Mouse (Mus musculus): ENCODE data around the gene Fam20a. TPM values are rescaled to one million over a fixed set of nuclear protein-coding genes. Genes with fewer than 3 reads are reported as not detected.

The Fam20a gene
- polyA plus RNA-seq, 1 experiment from 2014 or later: 1.7 TPM

GRCm38 (mm10) chr11:109707442-109707841, 14.6 kb downstream of the Fam20a start:
- H3K4me2 ChIP-seq (ENCODE audit: low read length): no peak overlapping the region
- no peaks in the 10 kb centered on the region for H3K9me3 ChIP-seq (replicated peaks; ENCODE audit: control insufficient read depth, low read length)
- H3K27ac ChIP-seq (ENCODE audit: low read depth, low read length): no peak overlapping the region
- H3K36me3 ChIP-seq (ENCODE audit: control insufficient read depth, insufficient read depth, low read length): no peaks in the 10 kb centered on the region
- no peak overlapping the region for H3K4me3 ChIP-seq (ENCODE audit: low read depth, low read length)
- ATAC-seq (no peak), DNase-seq (ENCODE audit: low spot score) (no peak)
- H3K4me1 ChIP-seq (ENCODE audit: control insufficient read depth, insufficient read depth, low read length): 0 out of 2 replicates have a peak, but pooled peaks cover 3% of the 10 kb centered on the region
- no peaks in the 10 kb centered on the region for H3K27me3 ChIP-seq (replicated peaks; ENCODE audit: control insufficient read depth, insufficient read depth, low read length)
- H3K9ac ChIP-seq (ENCODE audit: low read length): no peak overlapping the region
- 84% methylated on average over 3 of the region's 3 CpGs for WGBS

- Histone ChIP-seq H3K27me3 (replicated peaks; ENCODE audit: control insufficient read depth, insufficient read depth, low read length) (no peaks in the 10 kb centered on the region), H3K27ac (ENCODE audit: low read depth, low read length) (no peak overlapping the region), H3K9ac (ENCODE audit: low read length) (no peak overlapping the region), H3K4me2 (ENCODE audit: low read length) (no peak overlapping the region), H3K4me1 (ENCODE audit: control insufficient read depth, insufficient read depth, low read length) (0 out of 2 replicates have a peak, but pooled peaks cover 3% of the 10 kb centered on the region), H3K36me3 (ENCODE audit: control insufficient read depth, insufficient read depth, low read length) (no peaks in the 10 kb centered on the region), H3K4me3 (ENCODE audit: low read depth, low read length) (no peak overlapping the region), H3K9me3 (replicated peaks; ENCODE audit: control insufficient read depth, low read length) (no peaks in the 10 kb centered on the region)
- no peak for ATAC-seq
- 86% methylated on average over 4 of the region's 4 CpGs for WGBS
- no peak for DNase-seq (ENCODE audit: low spot score)
Observed at GRCm38 (mm10) chr11:109706586-109706985, 15.5 kb downstream of the Fam20a start.

- no peak for ATAC-seq
- no peak overlapping the region for H3K27ac ChIP-seq (ENCODE audit: low read depth, low read length)
- no peak overlapping the region for H3K4me3 ChIP-seq (ENCODE audit: low read depth, low read length)
- H3K9me3 ChIP-seq (replicated peaks; ENCODE audit: control insufficient read depth, low read length): no peaks in the 10 kb centered on the region
- H3K27me3 ChIP-seq (replicated peaks; ENCODE audit: control insufficient read depth, insufficient read depth, low read length): no peaks in the 10 kb centered on the region
- H3K36me3 ChIP-seq (ENCODE audit: control insufficient read depth, insufficient read depth, low read length): no peaks in the 10 kb centered on the region
- no peak for DNase-seq (ENCODE audit: low spot score)
- WGBS: 80% methylated on average over 9 of the region's 9 CpGs
- 0 out of 2 replicates have a peak, but pooled peaks cover 3% of the 10 kb centered on the region for H3K4me1 ChIP-seq (ENCODE audit: control insufficient read depth, insufficient read depth, low read length)
- H3K4me2 ChIP-seq (ENCODE audit: low read length): no peak overlapping the region
- no peak overlapping the region for H3K9ac ChIP-seq (ENCODE audit: low read length)
Observed at GRCm38 (mm10) chr11:109706055-109706412, 16.0 kb downstream of the Fam20a start.

- H3K27me3 ChIP-seq (replicated peaks; ENCODE audit: control insufficient read depth, insufficient read depth, low read length): no peaks in the 10 kb centered on the region
- DNase-seq (ENCODE audit: low spot score): peak; percentile 73
- H3K27ac ChIP-seq (ENCODE audit: low read depth, low read length): no peak overlapping the region
- no peak overlapping the region for H3K9ac ChIP-seq (ENCODE audit: low read length)
- peak; percentile 57; the same call in 1 of the 2 replicates for ATAC-seq
- H3K9me3 ChIP-seq (replicated peaks; ENCODE audit: control insufficient read depth, low read length): no peaks in the 10 kb centered on the region
- 74% methylated on average over 9 of the region's 9 CpGs for WGBS
- H3K4me2 ChIP-seq (ENCODE audit: low read length): no peak overlapping the region
- no peaks in the 10 kb centered on the region for H3K36me3 ChIP-seq (ENCODE audit: control insufficient read depth, insufficient read depth, low read length)
- H3K4me1 ChIP-seq (ENCODE audit: control insufficient read depth, insufficient read depth, low read length): 0 out of 2 replicates have a peak, but pooled peaks cover 3% of the 10 kb centered on the region
- no peak overlapping the region for H3K4me3 ChIP-seq (ENCODE audit: low read depth, low read length)
Observed at GRCm38 (mm10) chr11:109705336-109706054, 16.6 kb downstream of the Fam20a start.

GRCm38 (mm10) chr11:109704311-109705205, 17.5 kb downstream of the Fam20a start:
- no peak for DNase-seq (ENCODE audit: low spot score)
- 87% methylated on average over 22 of the region's 22 CpGs for WGBS
- Histone ChIP-seq H3K4me3 (ENCODE audit: low read depth, low read length) (no peak overlapping the region), H3K9ac (ENCODE audit: low read length) (no peak overlapping the region), H3K27me3 (replicated peaks; ENCODE audit: control insufficient read depth, insufficient read depth, low read length) (no peaks in the 10 kb centered on the region), H3K4me2 (ENCODE audit: low read length) (no peak overlapping the region), H3K36me3 (ENCODE audit: control insufficient read depth, insufficient read depth, low read length) (no peaks in the 10 kb centered on the region), H3K9me3 (replicated peaks; ENCODE audit: control insufficient read depth, low read length) (no peaks in the 10 kb centered on the region), H3K27ac (ENCODE audit: low read depth, low read length) (no peak overlapping the region), H3K4me1 (ENCODE audit: control insufficient read depth, insufficient read depth, low read length) (0 out of 2 replicates have a peak, but pooled peaks cover 3% of the 10 kb centered on the region)
- ATAC-seq: no peak

- Histone ChIP-seq H3K9ac (ENCODE audit: low read length) (no peak overlapping the region), H3K36me3 (ENCODE audit: control insufficient read depth, insufficient read depth, low read length) (no peaks in the 10 kb centered on the region), H3K4me1 (ENCODE audit: control insufficient read depth, insufficient read depth, low read length) (0 out of 2 replicates have a peak, but pooled peaks cover 3% of the 10 kb centered on the region), H3K4me2 (ENCODE audit: low read length) (no peak overlapping the region), H3K27me3 (replicated peaks; ENCODE audit: control insufficient read depth, insufficient read depth, low read length) (no peaks in the 10 kb centered on the region), H3K4me3 (ENCODE audit: low read depth, low read length) (no peak overlapping the region), H3K27ac (ENCODE audit: low read depth, low read length) (no peak overlapping the region), H3K9me3 (replicated peaks; ENCODE audit: control insufficient read depth, low read length) (no peaks in the 10 kb centered on the region)
- 62% methylated on average over 9 of the region's 9 CpGs for WGBS
- no peak for DNase-seq (ENCODE audit: low spot score)
- no peak for ATAC-seq
Observed at GRCm38 (mm10) chr11:109703845-109704244, 18.2 kb downstream of the Fam20a start.

GRCm38 (mm10) chr11:109702031-109702815, 19.9 kb downstream of the Fam20a start:
- H3K4me3 ChIP-seq (ENCODE audit: low read depth, low read length): no peak overlapping the region
- H3K36me3 ChIP-seq (ENCODE audit: control insufficient read depth, insufficient read depth, low read length): no peaks in the 10 kb centered on the region
- H3K27me3 ChIP-seq (replicated peaks; ENCODE audit: control insufficient read depth, insufficient read depth, low read length): no peaks in the 10 kb centered on the region
- H3K9me3 ChIP-seq (replicated peaks; ENCODE audit: control insufficient read depth, low read length): no peaks in the 10 kb centered on the region
- H3K4me1 ChIP-seq (ENCODE audit: control insufficient read depth, insufficient read depth, low read length): 0 out of 2 replicates have a peak, but pooled peaks cover 3% of the 10 kb centered on the region
- no peak overlapping the region for H3K4me2 ChIP-seq (ENCODE audit: low read length)
- DNase-seq (ENCODE audit: low spot score): no peak
- no peak overlapping the region for H3K27ac ChIP-seq (ENCODE audit: low read depth, low read length)
- 65% methylated on average over 10 of the region's 10 CpGs for WGBS
- no peak overlapping the region for H3K9ac ChIP-seq (ENCODE audit: low read length)
- ATAC-seq: no peak

GRCm38 (mm10) chr11:109700761-109701160, 21.3 kb downstream of the Fam20a start:
- Histone ChIP-seq H3K9ac (ENCODE audit: low read length) (no peak overlapping the region), H3K9me3 (replicated peaks; ENCODE audit: control insufficient read depth, low read length) (no peaks in the 10 kb centered on the region), H3K27ac (ENCODE audit: low read depth, low read length) (no peak overlapping the region), H3K27me3 (replicated peaks; ENCODE audit: control insufficient read depth, insufficient read depth, low read length) (no peaks in the 10 kb centered on the region), H3K36me3 (ENCODE audit: control insufficient read depth, insufficient read depth, low read length) (no peaks in the 10 kb centered on the region), H3K4me1 (ENCODE audit: control insufficient read depth, insufficient read depth, low read length) (0 out of 2 replicates have a peak, but pooled peaks cover 3% of the 10 kb centered on the region), H3K4me3 (ENCODE audit: low read depth, low read length) (no peak overlapping the region), H3K4me2 (ENCODE audit: low read length) (no peak overlapping the region)
- 62% methylated on average over 6 of the region's 6 CpGs for WGBS
- no peak for ATAC-seq
- DNase-seq (ENCODE audit: low spot score): no peak
